Mouse (Mus musculus) hindbrain, embryonic 13.5 days (tissue): Measurements from ENCODE around the gene Sh3bp1. TPM values are rescaled to one million over a fixed set of nuclear protein-coding genes. Genes with fewer than 3 reads are reported as not detected.
A peak's percentile ranks its signal among the peaks of the same experiment; 100 is the strongest.

Experiments used
- ATAC-seq: fragments of 200-750 bp; cut with Nextera tagmentation; 2 replicates; pipeline ENCODE4 v1.8.0; 2017; ENCODE audit warnings: moderate TSS enrichment; ENCODE audit not compliant: low FRiP score
- H3K27ac ChIP-seq: fragments of 300-500 bp; sonication (generic); 2 replicates; pipeline ENCODE4 v1.5.1; 2015; ENCODE audit warnings: inconsistent platforms, mild to moderate bottlenecking, moderate library complexity
- H3K27me3 ChIP-seq: fragments of 300-500 bp; sonication (generic); 2 replicates; pipeline ENCODE4 v1.6.1; 2015; ENCODE audit warnings: mild to moderate bottlenecking, inconsistent platforms
- H3K36me3 ChIP-seq: fragments of 300-500 bp; sonication (generic); 2 replicates; pipeline ENCODE4 v1.6.1; 2015; ENCODE audit warnings: mild to moderate bottlenecking, inconsistent platforms
- H3K4me1 ChIP-seq: fragments of 300-500 bp; sonication (generic); replicated peaks from 2 replicates; pipeline ENCODE4 v1.6.1; 2015; ENCODE audit warnings: inconsistent platforms
- H3K4me2 ChIP-seq: fragments of 300-500 bp; sonication (generic); 2 replicates; pipeline ENCODE4 v1.6.1; 2015; ENCODE audit warnings: inconsistent platforms, mild to moderate bottlenecking, moderate library complexity
- H3K4me3 ChIP-seq: fragments of 300-500 bp; sonication (generic); 2 replicates; pipeline ENCODE4 v1.5.1; 2015; ENCODE audit warnings: mild to moderate bottlenecking, inconsistent platforms
- H3K9ac ChIP-seq: fragments of 300-500 bp; sonication (generic); 2 replicates; pipeline ENCODE4 v1.6.1; 2015; ENCODE audit warnings: mild to moderate bottlenecking, inconsistent platforms
- H3K9me3 ChIP-seq: fragments of 300-500 bp; sonication (generic); 2 replicates; pipeline ENCODE4 v1.6.1; 2016; ENCODE audit warnings: inconsistent platforms
- WGBS: fragments of 180-500 bp; shearing (Covaris S2); methylation state at CpG from one replicate; pipeline ENCODE4 v1.1.7; 2015; 5-methylcytosine and 5-hydroxymethylcytosine counted together
- polyA plus RNA-seq: library from polyadenylated mRNA; unstranded; fragments of >200 nt; fragmentation: Nextera tagmentation; extraction: Ambion mirVana; gene quantifications from 2 replicates; pipeline ENCODE4 v1.2.1, GENCODE M21; 2015

Gene Sh3bp1
- polyA plus RNA-seq, 1 experiment from 2014 or later, result 4.5 TPM

GRCm38 (mm10) chr15:78937311-78937710 lies 37.7 kb downstream of the Sh3bp1 start:
- Histone ChIP-seq H3K9me3 (no peaks in the 10 kb centered on the region), H3K4me3 (no peak overlapping the region), H3K4me2 (no peak overlapping the region), H3K36me3 (peaks cover 52% of the 10 kb centered on the region), H3K27me3 (no peaks in the 10 kb centered on the region), H3K27ac (no peak overlapping the region), H3K9ac (peak overlapping the region; percentile 35), H3K4me1 (peaks cover 27% of the 10 kb centered on the region)
- WGBS, result 79% methylated on average over 10 of the region's 10 CpGs
- ATAC-seq, result no peak

GRCm38 (mm10) chr15:78937963-78938362 lies 38.4 kb downstream of the Sh3bp1 start:
- no peaks in the 10 kb centered on the region for H3K27me3 ChIP-seq
- peak overlapping the region; percentile 35 for H3K9ac ChIP-seq
- H3K4me2 ChIP-seq, result no peak overlapping the region
- H3K4me3 ChIP-seq, result no peak overlapping the region
- H3K4me1 ChIP-seq, result peaks cover 32% of the 10 kb centered on the region
- WGBS, result 73% methylated on average over 2 of the region's 2 CpGs
- no peaks in the 10 kb centered on the region for H3K9me3 ChIP-seq
- H3K27ac ChIP-seq, result no peak overlapping the region
- H3K36me3 ChIP-seq, result peaks cover 52% of the 10 kb centered on the region
- ATAC-seq, result no peak

GRCm38 (mm10) chr15:78940325-78940724 lies 40.8 kb downstream of the Sh3bp1 start:
- Histone ChIP-seq H3K4me2 (no peak overlapping the region), H3K9ac (no peak overlapping the region), H3K4me3 (no peak overlapping the region), H3K4me1 (peaks cover 34% of the 10 kb centered on the region), H3K36me3 (peaks cover 52% of the 10 kb centered on the region), H3K27ac (no peak overlapping the region), H3K27me3 (no peaks in the 10 kb centered on the region), H3K9me3 (no peaks in the 10 kb centered on the region)
- 95% methylated on average over 13 of the region's 13 CpGs for WGBS
- no peak for ATAC-seq

- Histone ChIP-seq H3K27me3 (no peaks in the 10 kb centered on the region), H3K4me3 (peak overlapping the region; percentile 33), H3K27ac (peak overlapping the region; percentile 72; the same call in 1 of the 2 replicates), H3K36me3 (peaks cover 41% of the 10 kb centered on the region), H3K4me2 (peak overlapping the region; percentile 56), H3K4me1 (peaks cover 16% of the 10 kb centered on the region), H3K9me3 (no peaks in the 10 kb centered on the region), H3K9ac (peak overlapping the region; percentile 72)
- WGBS, result 3% methylated on average over 9 of the region's 9 CpGs
- ATAC-seq, result peak; percentile 36
These were observed 43.1 kb downstream of the Sh3bp1 start for GRCm38 (mm10) chr15:78942663-78943062.

GRCm38 (mm10) chr15:78946232-78946631 lies 46.7 kb downstream of the Sh3bp1 start:
- Histone ChIP-seq H3K27me3 (no peaks in the 10 kb centered on the region), H3K27ac (no peak overlapping the region), H3K4me3 (no peak overlapping the region), H3K9me3 (no peaks in the 10 kb centered on the region), H3K9ac (no peak overlapping the region), H3K4me2 (no peak overlapping the region), H3K36me3 (peaks cover 10% of the 10 kb centered on the region), H3K4me1 (peaks cover 33% of the 10 kb centered on the region)
- WGBS, result 73% methylated on average over 7 of the region's 7 CpGs
- no peak for ATAC-seq

- peak within 1 kb of the TSS; percentile 69 for H3K4me2 ChIP-seq
- WGBS, result 0% methylated on average over 24 of the region's 24 CpGs
- H3K4me1 ChIP-seq, result peaks cover 30% of the 10 kb centered on the region
- H3K36me3 ChIP-seq, result peaks cover 18% of the 10 kb centered on the region
- H3K9ac ChIP-seq, result peak within 1 kb of the TSS; percentile 84
- peak within 1 kb of the TSS; percentile 86 for H3K27ac ChIP-seq
- no peaks in the 10 kb centered on the region for H3K27me3 ChIP-seq
- H3K4me3 ChIP-seq, result peak within 1 kb of the TSS; percentile 66
- peak; percentile 98 for ATAC-seq
- no peaks in the 10 kb centered on the region for H3K9me3 ChIP-seq
These were observed 48.1 kb downstream of the Sh3bp1 start, which contains the start of gene Triobp for GRCm38 (mm10) chr15:78947657-78948056. Gene Triobp, plus strand, starts transcription at chr15:78947724.

- ATAC-seq, result peak; percentile 67
- H3K27ac ChIP-seq, result peak overlapping the region; percentile 86
- H3K4me1 ChIP-seq, result peaks cover 26% of the 10 kb centered on the region
- H3K9me3 ChIP-seq, result no peaks in the 10 kb centered on the region
- peak overlapping the region; percentile 69 for H3K4me2 ChIP-seq
- WGBS, result 4% methylated on average over 11 of the region's 11 CpGs
- H3K4me3 ChIP-seq, result peak overlapping the region; percentile 66
- no peaks in the 10 kb centered on the region for H3K27me3 ChIP-seq
- H3K36me3 ChIP-seq, result peaks cover 24% of the 10 kb centered on the region
- H3K9ac ChIP-seq, result peak overlapping the region; percentile 84
These were observed 48.7 kb downstream of the Sh3bp1 start for GRCm38 (mm10) chr15:78948152-78948725.

GRCm38 (mm10) chr15:78948883-78949282 lies 49.3 kb downstream of the Sh3bp1 start:
- Histone ChIP-seq H3K27me3 (no peaks in the 10 kb centered on the region), H3K4me3 (peak overlapping the region; percentile 66), H3K4me2 (peak overlapping the region; percentile 69), H3K9me3 (no peaks in the 10 kb centered on the region), H3K27ac (no peak overlapping the region), H3K9ac (peak overlapping the region; percentile 84), H3K4me1 (peaks cover 26% of the 10 kb centered on the region), H3K36me3 (peaks cover 30% of the 10 kb centered on the region)
- ATAC-seq, result no peak
- 97% methylated on average over 3 of the region's 3 CpGs for WGBS

GRCm38 (mm10) chr15:78955663-78956062 lies 56.1 kb downstream of the Sh3bp1 start:
- Histone ChIP-seq H3K27me3 (no peaks in the 10 kb centered on the region), H3K4me2 (no peak overlapping the region), H3K9ac (no peak overlapping the region), H3K4me3 (no peak overlapping the region), H3K9me3 (no peaks in the 10 kb centered on the region), H3K4me1 (peaks cover 4% of the 10 kb centered on the region; the same call in 1 of the 2 replicates), H3K27ac (no peak overlapping the region), H3K36me3 (peaks cover 80% of the 10 kb centered on the region)
- 73% methylated on average over 3 of the region's 3 CpGs for WGBS
- no peak for ATAC-seq

GRCm38 (mm10) chr15:78956351-78956750 lies 56.8 kb downstream of the Sh3bp1 start:
- no peaks in the 10 kb centered on the region for H3K4me1 ChIP-seq
- no peak overlapping the region for H3K4me2 ChIP-seq
- H3K4me3 ChIP-seq, result no peak overlapping the region
- no peak overlapping the region for H3K27ac ChIP-seq
- no peak overlapping the region for H3K9ac ChIP-seq
- no peak for ATAC-seq
- no peaks in the 10 kb centered on the region for H3K9me3 ChIP-seq
- no peaks in the 10 kb centered on the region for H3K27me3 ChIP-seq
- peaks cover 82% of the 10 kb centered on the region for H3K36me3 ChIP-seq
- WGBS, result 85% methylated on average over 4 of the region's 4 CpGs

GRCm38 (mm10) chr15:78957021-78957420 lies 57.5 kb downstream of the Sh3bp1 start:
- Histone ChIP-seq H3K9me3 (no peaks in the 10 kb centered on the region), H3K4me2 (no peak overlapping the region), H3K4me1 (no peaks in the 10 kb centered on the region), H3K27ac (no peak overlapping the region), H3K36me3 (peaks cover 82% of the 10 kb centered on the region), H3K9ac (no peak overlapping the region), H3K27me3 (no peaks in the 10 kb centered on the region), H3K4me3 (no peak overlapping the region)
- ATAC-seq, result no peak
- whole genome bisulfite sequencing, result 72% methylated on average over 15 of the region's 15 CpGs

GRCm38 (mm10) chr15:78959537-78959936 lies 60.0 kb downstream of the Sh3bp1 start:
- no peak overlapping the region for H3K27ac ChIP-seq
- H3K4me3 ChIP-seq, result no peak overlapping the region
- H3K9ac ChIP-seq, result no peak overlapping the region
- ATAC-seq, result no peak
- peaks cover 77% of the 10 kb centered on the region for H3K36me3 ChIP-seq
- H3K4me2 ChIP-seq, result no peak overlapping the region
- H3K9me3 ChIP-seq, result no peaks in the 10 kb centered on the region
- no peaks in the 10 kb centered on the region for H3K4me1 ChIP-seq
- no peaks in the 10 kb centered on the region for H3K27me3 ChIP-seq
- WGBS, result 94% methylated on average over 11 of the region's 11 CpGs

GRCm38 (mm10) chr15:78960088-78960487 lies 60.5 kb downstream of the Sh3bp1 start:
- H3K4me1 ChIP-seq, result no peaks in the 10 kb centered on the region

More at GRCm38 (mm10) chr15:78960088-78960487, 60.5 kb downstream of the Sh3bp1 start:
- Histone ChIP-seq H3K4me2 (no peak overlapping the region), H3K36me3 (peaks cover 79% of the 10 kb centered on the region), H3K4me3 (no peak overlapping the region), H3K27me3 (no peaks in the 10 kb centered on the region), H3K27ac (no peak overlapping the region), H3K9ac (no peak overlapping the region), H3K9me3 (no peaks in the 10 kb centered on the region)
- ATAC-seq, result no peak
- WGBS, result 87% methylated on average over 4 of the region's 4 CpGs
